8 mouse cellular contexts compared by ENCODE assay signal in the genomic region with DNA sequence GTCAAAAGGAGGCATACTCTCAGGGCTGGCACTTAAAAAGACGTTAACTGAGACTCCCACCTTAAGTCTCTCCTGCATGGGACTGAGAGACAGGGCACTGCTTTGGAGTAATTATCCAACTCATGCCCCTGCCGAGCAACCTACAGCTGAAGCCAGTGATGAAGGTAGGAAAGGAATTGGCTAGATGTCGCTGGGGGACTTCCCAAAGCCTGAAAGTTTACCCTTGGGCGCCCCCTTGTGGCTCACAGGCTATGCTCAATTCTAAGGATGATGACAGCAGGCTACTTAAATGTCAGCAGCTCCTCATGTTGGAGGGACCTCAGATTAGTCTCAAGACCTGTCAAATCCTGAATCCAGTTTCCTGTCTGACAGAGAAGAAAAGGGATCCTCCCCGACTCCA. TPM values are rescaled to one million over a fixed set of nuclear protein-coding genes. Genes with fewer than 3 reads are reported as not detected.
DNase-seq lines count a peak whose midpoint lies in the region; ATAC-seq and TF ChIP-seq lines count a peak whose summit lies in the region.

No protein-coding gene starts in this region.

- no peaks in the 10 kb centered on the region for H3K9me3 ChIP-seq in heart, embryonic 16.5 days (replicated peaks; ENCODE audit: control insufficient read depth, low read length)
- H3K9me3 ChIP-seq in liver, embryonic 15.5 days (replicated peaks): no peaks in the 10 kb centered on the region
- no peaks in the 10 kb centered on the region for H3K9me3 ChIP-seq in neural tube, embryonic 15.5 days (replicated peaks)

- ATAC-seq in CD4-positive, CD25-positive, alpha-beta regulatory T cell, adult 4 months: peak; percentile 97
- ATAC-seq in erythroid progenitor cell, adult 5-6 weeks (replicated peaks; ENCODE audit: low FRiP score, poor library complexity, severe bottlenecking): peak; percentile 76
- ATAC-seq in heart, embryonic 16.5 days (replicated peaks; ENCODE audit: extremely low read depth, insufficient read depth, low FRiP score): peak; percentile 63; the same call in 1 of the 2 replicates
- ATAC-seq in liver, embryonic 15.5 days (ENCODE audit: insufficient read depth): peak; percentile 31; the same call in 1 of the 2 replicates
- peak; percentile 69; the same call in 1 of the 2 replicates for ATAC-seq in neural tube, embryonic 15.5 days (ENCODE audit: low FRiP score)

- no peak overlapping the region for H3K4me2 ChIP-seq in heart, embryonic 16.5 days (ENCODE audit: low read depth, low read length)
- H3K4me2 ChIP-seq in liver, embryonic 15.5 days: no peak overlapping the region
- no peak overlapping the region for H3K4me2 ChIP-seq in neural tube, embryonic 15.5 days

- no peak overlapping the region for H3K9ac ChIP-seq in heart, embryonic 16.5 days (ENCODE audit: low read length)
- no peak overlapping the region for H3K9ac ChIP-seq in liver, embryonic 15.5 days
- H3K9ac ChIP-seq in neural tube, embryonic 15.5 days (replicated peaks): no peak overlapping the region

- H3K4me1 ChIP-seq in heart, embryonic 16.5 days (ENCODE audit: control insufficient read depth, insufficient read depth, low read length): peaks cover 2% of the 10 kb centered on the region; the same call in 1 of the 2 replicates
- 0 out of 2 replicates have a peak, but pooled peaks cover 3% of the 10 kb centered on the region for H3K4me1 ChIP-seq in liver, embryonic 15.5 days (replicated peaks)
- H3K4me1 ChIP-seq in neural tube, embryonic 15.5 days: no peaks in the 10 kb centered on the region
- no peaks in the 10 kb centered on the region for H3K4me1 ChIP-seq in testis, adult 2 months (ENCODE audit: control insufficient read depth, insufficient read depth, low read length)

- no peak overlapping the region for H3K4me3 ChIP-seq in heart, embryonic 16.5 days (ENCODE audit: low read length)
- no peak overlapping the region for H3K4me3 ChIP-seq in liver, embryonic 15.5 days (replicated peaks)
- no peak overlapping the region for H3K4me3 ChIP-seq in neural tube, embryonic 15.5 days (replicated peaks)
- H3K4me3 ChIP-seq in testis, adult 2 months (ENCODE audit: control insufficient read depth, low read depth, low read length): no peak overlapping the region

- H3K27ac ChIP-seq in heart, embryonic 16.5 days (ENCODE audit: low read length): no peak overlapping the region
- H3K27ac ChIP-seq in liver, embryonic 15.5 days (replicated peaks): no peak overlapping the region
- H3K27ac ChIP-seq in neural tube, embryonic 15.5 days (replicated peaks): no peak overlapping the region
- no peak overlapping the region for H3K27ac ChIP-seq in testis, adult 2 months (ENCODE audit: control insufficient read depth, insufficient read depth, low read depth, low read length)

- TF ChIP-seq POLR2A in testis, adult 2 months (IDR thresholded peaks at IDR 0.05; ENCODE audit: control insufficient read depth, low read depth, low read length): no peak

- TF ChIP-seq CTCF in testis, adult 2 months (IDR thresholded peaks at IDR 0.05; ENCODE audit: control insufficient read depth, insufficient read depth, insufficient replicate concordance, low read depth, low read length): peak; percentile 72; the same call in 1 of the 2 replicates

- 4% methylated on average over 5 of the region's 5 CpGs for WGBS in heart, embryonic 16.5 days
- 7% methylated on average over 5 of the region's 5 CpGs for WGBS in liver, embryonic 15.5 days (ENCODE audit: insufficient replicate concordance)
- WGBS in neural tube, embryonic 15.5 days: 4% methylated on average over 5 of the region's 5 CpGs

- H3K36me3 ChIP-seq in heart, embryonic 16.5 days (ENCODE audit: control insufficient read depth, insufficient read depth): no peaks in the 10 kb centered on the region
- H3K36me3 ChIP-seq in liver, embryonic 15.5 days (replicated peaks): no peaks in the 10 kb centered on the region
- H3K36me3 ChIP-seq in neural tube, embryonic 15.5 days: no peaks in the 10 kb centered on the region
- no peaks in the 10 kb centered on the region for H3K36me3 ChIP-seq in testis, adult 2 months (ENCODE audit: control insufficient read depth, insufficient read depth, low read length)

- H3K27me3 ChIP-seq in heart, embryonic 16.5 days (ENCODE audit: control insufficient read depth, insufficient read depth, low read length): peaks cover 2% of the 10 kb centered on the region; the same call in 1 of the 2 replicates
- H3K27me3 ChIP-seq in liver, embryonic 15.5 days: no peaks in the 10 kb centered on the region
- no peaks in the 10 kb centered on the region for H3K27me3 ChIP-seq in neural tube, embryonic 15.5 days (replicated peaks)
- no peaks in the 10 kb centered on the region for H3K27me3 ChIP-seq in testis, adult 2 months (ENCODE audit: control insufficient read depth, insufficient read depth, low read length)

- DNase-seq in brain, adult 2 months (ENCODE audit: low read depth, low spot score): peak; percentile 94
- DNase-seq in kidney, postnatal 14 days: peak; percentile 90

RNA-seq across cellular contexts. Expression of a gene that starts 35.7 kb away (rescaled TPM):
- polyA plus RNA-seq in CD4-positive, CD25-positive, alpha-beta regulatory T cell, adult 4 months (2017; shearing (Covaris generic)): not detected
- total RNA-seq in erythroid progenitor cell, adult 5-6 weeks (2015; ENCODE audit: low replicate concordance): not detected in 2 replicates
- total RNA-seq in erythroid progenitor cell, adult 5-6 weeks (2017; ENCODE audit: low replicate concordance): not detected in 2 replicates
- polyA plus RNA-seq in heart, embryonic 16.5 days (2015; fragmentation: Nextera tagmentation; extraction: Ambion mirVana): 0.09 and 0.24 TPM in 2 replicates
- 0.05 and 0.08 TPM in 2 replicates for polyA plus RNA-seq in liver, embryonic 15.5 days (2015; fragmentation: Nextera tagmentation; extraction: Ambion mirVana)
- polyA plus RNA-seq in neural tube, embryonic 15.5 days (2015; fragmentation: Nextera tagmentation; extraction: Ambion mirVana): 0.13 TPM in 1 of 2 replicates, not detected in the other
- polyA plus RNA-seq in testis, adult 2 months (2012; rRNA removed): 1.00 and 1.0 TPM in 2 replicates

RNA-seq across cellular contexts. Expression of a gene that starts 43.9 kb away (rescaled TPM):
- polyA plus RNA-seq in CD4-positive, CD25-positive, alpha-beta regulatory T cell, adult 4 months (2017; shearing (Covaris generic)): 10 to 100 TPM; 80.7 to 89.3 TPM
- total RNA-seq in erythroid progenitor cell, adult 5-6 weeks (2015; ENCODE audit: low replicate concordance): 38.6 and 49.9 TPM in 2 replicates
- 15.1 and 16.0 TPM in 2 replicates for total RNA-seq in erythroid progenitor cell, adult 5-6 weeks (2017; ENCODE audit: low replicate concordance)
- 117 and 121 TPM in 2 replicates for polyA plus RNA-seq in heart, embryonic 16.5 days (2015; fragmentation: Nextera tagmentation; extraction: Ambion mirVana)
- polyA plus RNA-seq in liver, embryonic 15.5 days (2015; fragmentation: Nextera tagmentation; extraction: Ambion mirVana): 55.8 and 58.8 TPM in 2 replicates
- polyA plus RNA-seq in neural tube, embryonic 15.5 days (2015; fragmentation: Nextera tagmentation; extraction: Ambion mirVana): 173 and 179 TPM in 2 replicates
- 38.7 and 47.7 TPM in 2 replicates for polyA plus RNA-seq in testis, adult 2 months (2012; rRNA removed)

RNA-seq across cellular contexts. Expression of a gene that starts 44.0 kb away (rescaled TPM):
- polyA plus RNA-seq in CD4-positive, CD25-positive, alpha-beta regulatory T cell, adult 4 months (2017; shearing (Covaris generic)): 100 to 1,000 TPM in 1 of 2 experiments, 10 to 100 TPM in 1; 83.6 to 112 TPM
- total RNA-seq in erythroid progenitor cell, adult 5-6 weeks (2015; ENCODE audit: low replicate concordance): 42.3 and 55.5 TPM in 2 replicates
- 8.2 and 24.9 TPM in 2 replicates for total RNA-seq in erythroid progenitor cell, adult 5-6 weeks (2017; ENCODE audit: low replicate concordance)
- 95.9 and 96.5 TPM in 2 replicates for polyA plus RNA-seq in heart, embryonic 16.5 days (2015; fragmentation: Nextera tagmentation; extraction: Ambion mirVana)
- 97.0 and 110 TPM in 2 replicates for polyA plus RNA-seq in liver, embryonic 15.5 days (2015; fragmentation: Nextera tagmentation; extraction: Ambion mirVana)
- 124 and 125 TPM in 2 replicates for polyA plus RNA-seq in neural tube, embryonic 15.5 days (2015; fragmentation: Nextera tagmentation; extraction: Ambion mirVana)
- 79.5 and 83.1 TPM in 2 replicates for polyA plus RNA-seq in testis, adult 2 months (2012; rRNA removed)

RNA-seq across cellular contexts. Expression of a gene that starts 44.5 kb away (rescaled TPM):
- polyA plus RNA-seq in CD4-positive, CD25-positive, alpha-beta regulatory T cell, adult 4 months (2017; shearing (Covaris generic)): 1 to 10 TPM; 6.5 to 7.9 TPM
- not detected in 2 replicates for total RNA-seq in erythroid progenitor cell, adult 5-6 weeks (2015; ENCODE audit: low replicate concordance)
- total RNA-seq in erythroid progenitor cell, adult 5-6 weeks (2017; ENCODE audit: low replicate concordance): not detected in 2 replicates
- 9.4 and 9.5 TPM in 2 replicates for polyA plus RNA-seq in heart, embryonic 16.5 days (2015; fragmentation: Nextera tagmentation; extraction: Ambion mirVana)
- polyA plus RNA-seq in liver, embryonic 15.5 days (2015; fragmentation: Nextera tagmentation; extraction: Ambion mirVana): 3.1 and 3.7 TPM in 2 replicates
- 16.7 and 17.8 TPM in 2 replicates for polyA plus RNA-seq in neural tube, embryonic 15.5 days (2015; fragmentation: Nextera tagmentation; extraction: Ambion mirVana)
- polyA plus RNA-seq in testis, adult 2 months (2012; rRNA removed): 5.4 and 6.2 TPM in 2 replicates

RNA-seq across cellular contexts. Expression of a gene that starts 50.4 kb away (rescaled TPM):
- 10 to 100 TPM in 1 of 2 experiments, 1 to 10 TPM in 1; 7.7 to 14.0 TPM for polyA plus RNA-seq in CD4-positive, CD25-positive, alpha-beta regulatory T cell, adult 4 months (2017; shearing (Covaris generic))
- 19.3 and 24.9 TPM in 2 replicates for total RNA-seq in erythroid progenitor cell, adult 5-6 weeks (2015; ENCODE audit: low replicate concordance)
- total RNA-seq in erythroid progenitor cell, adult 5-6 weeks (2017; ENCODE audit: low replicate concordance): 3.5 and 11.3 TPM in 2 replicates
- 14.4 and 18.4 TPM in 2 replicates for polyA plus RNA-seq in heart, embryonic 16.5 days (2015; fragmentation: Nextera tagmentation; extraction: Ambion mirVana)
- 14.1 and 14.6 TPM in 2 replicates for polyA plus RNA-seq in liver, embryonic 15.5 days (2015; fragmentation: Nextera tagmentation; extraction: Ambion mirVana)
- 11.6 and 13.5 TPM in 2 replicates for polyA plus RNA-seq in neural tube, embryonic 15.5 days (2015; fragmentation: Nextera tagmentation; extraction: Ambion mirVana)
- 11.2 and 14.0 TPM in 2 replicates for polyA plus RNA-seq in testis, adult 2 months (2012; rRNA removed)

Comparison
In these comparisons a context has a peak if more than half of its experiments do, and no peak if none do; other contexts are left out.
1. ATAC-seq: peak in every context shown above with its lines; median percentile 97 in CD4-positive, CD25-positive, alpha-beta regulatory T cell, adult 4 months; 76 in erythroid progenitor cell, adult 5-6 weeks; 69 in neural tube, embryonic 15.5 days; 63 in heart, embryonic 16.5 days; 31 in liver, embryonic 15.5 days.